Mouse (Mus musculus) mouse embryonic stem cell (cell line): ENCODE results near the gene Vmn1r231.

Experiments
- in situ Hi-C, 2 experiments: fragments of 300-500 bp; cut with MboI; formaldehyde crosslinking; loops; 1 replicate in 1 of 2; 3 replicates in 1 of 2; pipeline ENCODE4 v1.14.3; 2019 to 2020; ENCODE audit warnings: low sequenced_read_pairs in 2 of 2, low pct_unique_long_range_greater_than_20kb in 1 of 2, mixed read lengths in 1 of 2; ENCODE audit not compliant: unreplicated experiment in 1 of 2

The Vmn1r231 gene

GRCm38 (mm10) chr17:20904991-20905390 lies at the start of gene Vmn1r231:
Gene Vmn1r231, minus strand, starts transcription at chr17:20905091.
- in situ Hi-C loops: no loop called here

GRCm38 (mm10) chr17:20946636-20947035 lies 41.7 kb upstream of the Vmn1r231 start:
- in situ Hi-C loops: no loop called here

GRCm38 (mm10) chr17:20946026-20946565 lies 41.2 kb upstream of the Vmn1r231 start:
- in situ Hi-C loops: no loop called here

- in situ Hi-C loops: no loop called here
These were observed 40.3 kb upstream of the Vmn1r231 start, which contains the start of gene Ppp2r1a for GRCm38 (mm10) chr17:20944985-20945891. Gene Ppp2r1a, plus strand, starts transcription at chr17:20945311.

GRCm38 (mm10) chr17:20944226-20944625 lies 39.3 kb upstream of the Vmn1r231 start:
- in situ Hi-C loops: no loop called here

GRCm38 (mm10) chr17:20919614-20920013 lies 14.7 kb upstream of the Vmn1r231 start, which contains the start of gene Vmn1r232:
Gene Vmn1r232, minus strand, starts transcription at chr17:20919714.
- in situ Hi-C loops: no loop called here

GRCm38 (mm10) chr17:20840144-20840543 lies 64.7 kb downstream of the Vmn1r231 start, which contains the start of gene Vmn1r230:
Gene Vmn1r230, plus strand, starts transcription at chr17:20840444.
- in situ Hi-C loops: no loop called here
